ENCODE assay signal across 37 mouse cellular contexts in genomic region chr17:73400862-73401261, GRCm38 (mm10). TPM values are rescaled to one million over a fixed set of nuclear protein-coding genes. Genes with fewer than 3 reads are reported as not detected.
"Had no signal": no experiment of that assay in that cellular context is flagged by ENCODE, and none has a peak within 500 bp of the region (broad histone marks: within the 10 kb centered on the region; RNA-seq: fewer than 3 reads in every experiment).

TSS of gene Capn13 (minus strand) at chr17:73400866.

- H3K4me2 ChIP-seq: heart, embryonic 11.5 days; heart, embryonic 13.5 days; heart, embryonic 15.5 days; hindbrain, embryonic 13.5 days; hindbrain, embryonic 15.5 days; limb, embryonic 12.5 days; liver, embryonic 11.5 days; liver, embryonic 13.5 days had no signal

- H3K27me3 ChIP-seq: heart, embryonic 13.5 days; heart, embryonic 15.5 days; hindbrain, embryonic 13.5 days; hindbrain, embryonic 15.5 days; limb, embryonic 12.5 days; liver, embryonic 13.5 days had no signal

- H3K4me3 ChIP-seq: gastrocnemius, adult 2 months; heart, adult 2 months; heart, embryonic 13.5 days; heart, embryonic 15.5 days; hindbrain, embryonic 13.5 days; hindbrain, embryonic 15.5 days; limb, embryonic 10.5 days; limb, embryonic 12.5 days; liver, embryonic 13.5 days had no signal

- H3K36me3 ChIP-seq: heart, embryonic 13.5 days; heart, embryonic 15.5 days; hindbrain, embryonic 13.5 days; hindbrain, embryonic 15.5 days; limb, embryonic 10.5 days; limb, embryonic 12.5 days; liver, embryonic 13.5 days had no signal

- H3K9me3 ChIP-seq: heart, embryonic 13.5 days; heart, embryonic 15.5 days; hindbrain, embryonic 13.5 days; hindbrain, embryonic 15.5 days; limb, embryonic 10.5 days; limb, embryonic 12.5 days; liver, embryonic 13.5 days had no signal

- DNase-seq: gastrocnemius, adult 2 months; gastrocnemius, postnatal 10 days; gastrocnemius, postnatal 25 days; heart, adult 2 months; heart, postnatal 14 days; heart, postnatal 36 days; kidney, adult 11 months; kidney, adult 9 months; kidney, postnatal 10 days; kidney, postnatal 36 days; layer of hippocampus, adult 9-11 months; layer of hippocampus, postnatal 36 days; liver; liver, embryonic 13.5 days had no signal

- H3K4me1 ChIP-seq: hindbrain, embryonic 13.5 days; hindbrain, embryonic 15.5 days; limb, embryonic 10.5 days; limb, embryonic 12.5 days; liver, embryonic 13.5 days had no signal

- H3K9ac ChIP-seq: heart, embryonic 13.5 days; heart, embryonic 15.5 days; hindbrain, embryonic 13.5 days; hindbrain, embryonic 15.5 days; limb, embryonic 12.5 days; liver, embryonic 13.5 days had no signal

- H3K27ac ChIP-seq: gastrocnemius, adult 2 months; heart, adult 2 months; heart, embryonic 13.5 days; heart, embryonic 15.5 days; hindbrain, embryonic 13.5 days; hindbrain, embryonic 15.5 days; hindbrain, postnatal 0 days; limb, embryonic 10.5 days; limb, embryonic 12.5 days; liver, embryonic 13.5 days had no signal

- ATAC-seq: forebrain, embryonic 16.5 days; hindbrain, postnatal 0 days had no signal

RNA-seq across cellular contexts. Expression of gene Capn13, which starts in this region (rescaled TPM):
- total RNA-seq: gastrocnemius, adult 2 months; gastrocnemius, postnatal 10 days; gastrocnemius, postnatal 25 days; gastrocnemius, postnatal 4 days; heart, adult 2 months; heart, postnatal 14 days; heart, postnatal 36 days; hematopoietic stem cell, adult 5-6 weeks; layer of hippocampus, adult 18-20 months; layer of hippocampus, adult 8-10 months; layer of hippocampus, postnatal 14 days; layer of hippocampus, postnatal 36 days; left cerebral cortex, adult 18-20 months; left cerebral cortex, adult 8-10 months; left cerebral cortex, postnatal 14 days; left cerebral cortex, postnatal 36 days had no signal
- polyA plus RNA-seq: forebrain, embryonic 16.5 days; frontal cortex, adult 2 months; heart, embryonic 11.5 days; heart, embryonic 13.5 days; heart, postnatal 0 days; hindbrain, embryonic 11.5 days; hindbrain, embryonic 13.5 days; limb, embryonic 10.5 days; limb, embryonic 12.5 days; limb, embryonic 14.5 days; liver, embryonic 11.5 days; liver, embryonic 13.5 days had no signal
